Mouse (Mus musculus): Measurements from ENCODE around the gene Gm10800.

DNA sequence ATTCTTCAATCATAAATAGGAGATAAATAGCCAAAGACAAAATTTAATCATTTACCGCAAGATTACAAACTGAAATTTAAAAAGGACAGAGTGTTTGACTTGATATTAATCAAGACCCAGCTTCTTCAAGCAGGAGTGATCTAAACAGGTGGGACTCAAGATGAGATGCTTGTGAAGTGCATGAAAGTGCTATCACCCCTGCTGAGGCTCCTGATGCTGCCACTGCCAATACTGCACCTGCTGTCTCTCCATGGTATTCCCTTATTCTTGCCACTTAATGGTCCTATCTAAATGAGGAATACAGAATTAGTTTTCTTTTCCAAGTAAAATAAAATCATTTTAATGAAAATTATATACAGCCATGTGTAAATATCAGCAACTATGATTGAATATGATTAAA lies 30.4 kb upstream of the Gm10800 start:
- TF ChIP-seq TCF12 (IDR thresholded peaks at IDR 0.05; ENCODE audit: low read depth, low read length), result no peak
- no peak for TF ChIP-seq MAX (IDR thresholded peaks at IDR 0.05; ENCODE audit: low read length)
- TF ChIP-seq CHD2 (IDR thresholded peaks at IDR 0.05; ENCODE audit: low read length), result no peak
- TF ChIP-seq ZMIZ1 (IDR thresholded peaks at IDR 0.05; ENCODE audit: low read depth, low read length), result no peak
- TF ChIP-seq CTCF (conservative IDR thresholded peaks at IDR 0.05 in 1 of 2, IDR thresholded peaks at IDR 0.05 in 1 of 2; ENCODE audit: low read depth in 2 of 2, low read length in 2 of 2), result no peak
- no peak for TF ChIP-seq JUND (conservative IDR thresholded peaks at IDR 0.05; ENCODE audit: low read depth, low read length)
- no peak for TF ChIP-seq POLR2A (IDR thresholded peaks at IDR 0.05; ENCODE audit: low read depth, low read length)
- TF ChIP-seq MAZ (IDR thresholded peaks at IDR 0.05; ENCODE audit: low read depth, low read length), result no peak
- no peak for TF ChIP-seq ZNF384 (IDR thresholded peaks at IDR 0.05; ENCODE audit: low read depth, low read length)
- TF ChIP-seq E2F4 (IDR thresholded peaks at IDR 0.05; ENCODE audit: insufficient replicate concordance, low read depth, low read length), result no peak
- no peak for TF ChIP-seq NELFE (IDR thresholded peaks at IDR 0.05; ENCODE audit: low read depth, low read length)
- TF ChIP-seq ZC3H11A (IDR thresholded peaks at IDR 0.05; ENCODE audit: low read depth, low read length), result no peak
- no peak for TF ChIP-seq POLR2AphosphoS2 (IDR thresholded peaks at IDR 0.05; ENCODE audit: low read depth, low read length)
- TF ChIP-seq EP300 (IDR thresholded peaks at IDR 0.05; ENCODE audit: low read length), result no peak

Measured in CH12.LX (cell line).